Mouse (Mus musculus): Measurements from ENCODE around the gene Pigs. TPM values are rescaled to one million over a fixed set of nuclear protein-coding genes. Genes with fewer than 3 reads are reported as not detected.

Gene Pigs
- polyA plus RNA-seq, 1 experiment from 2014 or later, result 70.3 TPM

DNA sequence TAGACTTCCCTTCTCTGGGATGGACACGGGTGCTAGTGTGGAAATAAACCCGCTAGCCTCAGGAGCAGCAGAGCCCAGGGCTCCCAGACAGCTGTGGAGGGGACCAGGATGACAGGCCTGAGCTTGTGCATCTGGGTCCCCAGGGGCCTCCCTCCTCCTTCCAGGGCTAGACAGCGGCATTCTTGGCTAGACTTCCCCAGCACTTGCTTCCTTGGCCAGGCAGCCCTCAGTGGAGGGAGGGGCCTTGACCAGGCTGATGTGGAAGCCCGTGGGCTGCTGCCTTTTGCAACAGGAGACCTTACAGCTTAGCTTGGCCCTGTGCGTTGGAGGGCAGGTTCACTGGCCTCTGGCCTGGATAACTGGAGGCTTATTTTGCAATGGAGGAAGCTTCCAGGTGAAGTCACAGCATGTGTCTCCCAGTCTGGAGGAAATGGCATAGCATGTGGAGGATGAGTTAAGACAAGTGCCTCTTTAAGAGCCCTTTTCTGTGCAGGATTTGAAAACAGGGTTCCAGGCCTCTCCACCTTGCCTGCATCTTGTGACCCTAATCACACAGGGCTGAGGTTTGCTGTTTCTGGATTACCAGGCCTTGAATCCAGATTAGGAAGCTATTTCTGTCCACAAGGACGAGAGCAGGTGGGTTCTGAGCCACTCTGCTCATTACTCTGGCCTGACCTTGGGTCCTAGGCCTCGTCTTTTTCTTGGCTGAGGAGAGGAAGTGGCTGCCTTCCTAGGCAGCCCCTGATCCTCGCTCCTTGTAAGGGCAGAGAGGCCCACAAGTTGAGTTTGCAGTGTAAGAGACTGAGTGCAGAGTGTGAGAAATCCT lies 16.9 kb downstream of the Pigs start:
- Histone ChIP-seq H3K27ac (ENCODE audit: low read depth, low read length) (no peak overlapping the region), H3K36me3 (ENCODE audit: control insufficient read depth, insufficient read depth, low read length) (no peaks in the 10 kb centered on the region), H3K9me3 (ENCODE audit: control insufficient read depth, low read length) (no peaks in the 10 kb centered on the region), H3K4me2 (ENCODE audit: low read depth, low read length, severe bottlenecking) (no peak overlapping the region), H3K27me3 (ENCODE audit: control insufficient read depth, insufficient read depth, low read length) (no peaks in the 10 kb centered on the region), H3K9ac (ENCODE audit: low read length) (peak overlapping the region; percentile 16; the same call in 1 of the 2 replicates), H3K4me3 (ENCODE audit: low read depth, low read length) (no peak overlapping the region), H3K4me1 (replicated peaks; ENCODE audit: control insufficient read depth, insufficient read depth, low read length) (peaks cover 2% of the 10 kb centered on the region; the same call in 1 of the 2 replicates)
- no peak for DNase-seq (ENCODE audit: low spot score)
- ATAC-seq (replicated peaks; ENCODE audit: low FRiP score), result no peak
- WGBS, result 72% methylated on average over 8 of the region's 8 CpGs

DNA sequence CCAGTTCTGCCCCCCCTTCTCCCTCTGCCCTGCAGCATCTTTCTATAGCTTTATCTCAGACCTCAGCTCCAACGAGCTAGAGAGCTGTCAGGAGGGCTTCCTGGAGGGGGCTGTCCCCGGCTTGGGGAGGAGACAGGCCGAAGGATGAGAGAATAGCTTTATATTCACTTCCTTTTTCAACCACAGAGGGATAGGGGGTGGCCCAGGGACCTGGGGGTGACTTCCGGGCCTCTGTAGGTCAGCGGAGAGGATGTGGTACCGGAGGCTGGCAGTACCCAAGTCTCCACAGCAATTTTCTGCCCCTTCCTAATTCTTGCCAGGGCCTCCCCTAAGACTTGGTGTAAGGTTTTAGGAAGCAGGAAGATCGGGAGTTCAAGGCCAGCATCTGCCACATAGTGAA lies 17.6 kb downstream of the Pigs start:
- H3K4me1 ChIP-seq (replicated peaks; ENCODE audit: control insufficient read depth, insufficient read depth, low read length), result peaks cover 2% of the 10 kb centered on the region; the same call in 1 of the 2 replicates
- H3K27me3 ChIP-seq (ENCODE audit: control insufficient read depth, insufficient read depth, low read length), result no peaks in the 10 kb centered on the region
- no peaks in the 10 kb centered on the region for H3K9me3 ChIP-seq (ENCODE audit: control insufficient read depth, low read length)
- H3K27ac ChIP-seq (ENCODE audit: low read depth, low read length), result no peak overlapping the region
- no peak overlapping the region for H3K4me2 ChIP-seq (ENCODE audit: low read depth, low read length, severe bottlenecking)
- DNase-seq (ENCODE audit: low spot score) (no peak), ATAC-seq (replicated peaks; ENCODE audit: low FRiP score) (no peak)
- no peak overlapping the region for H3K9ac ChIP-seq (ENCODE audit: low read length)
- WGBS, result 75% methylated on average over 7 of the region's 7 CpGs
- H3K36me3 ChIP-seq (ENCODE audit: control insufficient read depth, insufficient read depth, low read length), result no peaks in the 10 kb centered on the region
- H3K4me3 ChIP-seq (ENCODE audit: low read depth, low read length), result no peak overlapping the region

DNA sequence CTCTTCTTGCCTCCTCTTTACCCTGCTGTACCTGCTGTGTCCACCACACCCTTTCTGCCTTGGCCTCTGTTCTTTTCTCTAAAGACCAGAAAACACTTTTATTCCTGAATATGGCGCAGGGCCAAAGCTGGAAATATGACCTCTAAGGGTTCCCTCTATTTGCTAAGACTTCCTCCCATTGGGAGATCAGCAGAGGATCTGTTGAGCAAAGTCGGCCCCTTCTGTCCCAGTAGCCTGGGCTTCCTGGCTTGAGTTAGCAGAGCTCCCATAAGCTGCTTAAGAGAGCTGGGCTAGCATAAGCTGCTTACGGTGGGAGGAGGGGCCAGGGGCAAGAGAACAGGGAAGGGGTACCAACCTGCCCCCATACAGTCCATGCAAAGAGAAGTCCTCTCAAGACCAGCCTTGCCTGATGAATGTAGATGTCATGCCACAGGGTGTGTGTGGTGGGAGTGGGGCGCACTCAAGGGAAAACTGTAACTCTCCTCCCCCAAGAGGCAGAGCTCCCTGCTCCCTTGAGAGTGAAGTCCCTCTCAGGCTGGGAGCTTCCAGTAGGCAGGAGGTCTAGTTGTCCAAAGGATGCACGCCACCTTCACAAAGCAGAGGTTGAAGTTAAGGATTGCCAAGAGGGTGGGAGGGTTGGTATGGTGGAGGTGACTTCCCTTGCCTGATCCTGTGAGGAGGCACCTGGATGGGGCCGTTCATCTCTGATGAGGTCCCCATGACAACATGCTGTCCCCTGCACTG lies 18.3 kb downstream of the Pigs start:
- Histone ChIP-seq H3K4me3 (ENCODE audit: low read depth, low read length) (no peak overlapping the region), H3K36me3 (ENCODE audit: control insufficient read depth, insufficient read depth, low read length) (no peaks in the 10 kb centered on the region), H3K9me3 (ENCODE audit: control insufficient read depth, low read length) (no peaks in the 10 kb centered on the region), H3K9ac (ENCODE audit: low read length) (no peak overlapping the region), H3K4me2 (ENCODE audit: low read depth, low read length, severe bottlenecking) (no peak overlapping the region), H3K4me1 (replicated peaks; ENCODE audit: control insufficient read depth, insufficient read depth, low read length) (peaks cover 2% of the 10 kb centered on the region; the same call in 1 of the 2 replicates), H3K27me3 (ENCODE audit: control insufficient read depth, insufficient read depth, low read length) (no peaks in the 10 kb centered on the region), H3K27ac (ENCODE audit: low read depth, low read length) (no peak overlapping the region; the same call in 1 of the 2 replicates)
- no peak for DNase-seq (ENCODE audit: low spot score)
- no peak for ATAC-seq (replicated peaks; ENCODE audit: low FRiP score)
- 70% methylated on average over 6 of the region's 6 CpGs for WGBS

DNA sequence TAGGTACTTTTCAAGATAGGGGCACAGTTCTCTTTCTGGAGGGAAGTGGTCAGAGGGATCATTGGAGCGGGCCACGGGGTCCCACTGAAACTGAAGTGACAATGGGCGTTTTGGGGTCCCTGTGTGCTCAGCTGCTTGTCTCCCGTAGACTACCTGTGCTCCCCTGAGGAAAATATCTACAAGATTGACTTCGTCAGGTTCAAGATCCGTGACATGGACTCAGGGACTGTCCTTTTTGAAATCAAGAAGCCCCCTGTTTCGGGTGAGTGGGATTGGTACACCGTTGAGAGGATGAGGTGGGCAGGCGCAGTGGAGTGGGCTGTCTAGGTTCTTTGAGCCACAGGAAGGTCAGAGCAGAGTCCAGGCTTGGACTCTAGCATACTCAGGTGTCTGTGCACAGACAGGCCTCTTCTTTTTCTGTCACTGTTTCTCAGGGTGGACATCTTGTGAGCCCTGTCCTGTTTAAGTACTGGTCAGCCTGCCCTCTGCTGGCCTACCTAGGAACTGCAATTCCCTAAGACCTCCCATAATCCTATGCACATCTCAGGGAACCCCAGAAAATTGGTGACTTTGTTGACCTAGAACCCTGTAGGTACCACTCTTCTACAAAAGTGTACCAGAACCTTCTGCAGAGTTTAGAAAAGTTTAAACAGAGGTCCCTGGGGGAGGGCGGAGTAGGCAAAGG lies 19.0 kb downstream of the Pigs start:
- no peaks in the 10 kb centered on the region for H3K36me3 ChIP-seq (ENCODE audit: control insufficient read depth, insufficient read depth, low read length)
- peaks cover 2% of the 10 kb centered on the region; the same call in 1 of the 2 replicates for H3K4me1 ChIP-seq (replicated peaks; ENCODE audit: control insufficient read depth, insufficient read depth, low read length)
- no peak overlapping the region for H3K9ac ChIP-seq (ENCODE audit: low read length)
- H3K4me2 ChIP-seq (ENCODE audit: low read depth, low read length, severe bottlenecking), result no peak overlapping the region
- peak; percentile 80 for DNase-seq (ENCODE audit: low spot score)
- H3K9me3 ChIP-seq (ENCODE audit: control insufficient read depth, low read length), result no peaks in the 10 kb centered on the region
- no peak overlapping the region for H3K4me3 ChIP-seq (ENCODE audit: low read depth, low read length)
- WGBS, result 89% methylated on average over 10 of the region's 10 CpGs
- no peak overlapping the region for H3K27ac ChIP-seq (ENCODE audit: low read depth, low read length)
- no peak for ATAC-seq (replicated peaks; ENCODE audit: low FRiP score)
- H3K27me3 ChIP-seq (ENCODE audit: control insufficient read depth, insufficient read depth, low read length), result no peaks in the 10 kb centered on the region

DNA sequence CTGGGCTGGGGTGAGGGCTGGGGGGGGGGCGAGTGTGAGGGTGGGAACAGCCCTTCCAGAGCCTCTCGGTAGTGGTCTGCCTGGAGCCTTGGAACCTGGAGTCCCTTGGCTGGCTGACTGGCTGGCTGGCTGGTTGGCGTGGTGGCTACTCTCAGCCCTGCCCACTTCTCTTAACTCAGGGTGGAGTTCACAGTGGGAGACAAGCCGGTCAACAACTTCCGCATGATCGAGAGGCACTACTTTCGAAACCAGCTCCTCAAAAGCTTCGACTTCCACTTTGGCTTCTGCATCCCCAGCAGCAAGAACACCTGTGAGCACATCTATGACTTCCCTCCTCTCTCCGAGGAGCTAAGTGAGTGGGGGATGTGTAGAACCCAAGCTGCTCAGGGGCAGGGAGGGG lies 19.7 kb downstream of the Pigs start:
- 87% methylated on average over 9 of the region's 9 CpGs for WGBS
- Histone ChIP-seq H3K9ac (ENCODE audit: low read length) (no peak overlapping the region), H3K9me3 (ENCODE audit: control insufficient read depth, low read length) (no peaks in the 10 kb centered on the region), H3K27me3 (ENCODE audit: control insufficient read depth, insufficient read depth, low read length) (no peaks in the 10 kb centered on the region), H3K4me3 (ENCODE audit: low read depth, low read length) (no peak overlapping the region), H3K36me3 (ENCODE audit: control insufficient read depth, insufficient read depth, low read length) (no peaks in the 10 kb centered on the region), H3K27ac (ENCODE audit: low read depth, low read length) (no peak overlapping the region), H3K4me2 (ENCODE audit: low read depth, low read length, severe bottlenecking) (no peak overlapping the region), H3K4me1 (replicated peaks; ENCODE audit: control insufficient read depth, insufficient read depth, low read length) (peaks cover 2% of the 10 kb centered on the region; the same call in 1 of the 2 replicates)
- ATAC-seq (replicated peaks; ENCODE audit: low FRiP score), result no peak
- DNase-seq (ENCODE audit: low spot score), result no peak

DNA sequence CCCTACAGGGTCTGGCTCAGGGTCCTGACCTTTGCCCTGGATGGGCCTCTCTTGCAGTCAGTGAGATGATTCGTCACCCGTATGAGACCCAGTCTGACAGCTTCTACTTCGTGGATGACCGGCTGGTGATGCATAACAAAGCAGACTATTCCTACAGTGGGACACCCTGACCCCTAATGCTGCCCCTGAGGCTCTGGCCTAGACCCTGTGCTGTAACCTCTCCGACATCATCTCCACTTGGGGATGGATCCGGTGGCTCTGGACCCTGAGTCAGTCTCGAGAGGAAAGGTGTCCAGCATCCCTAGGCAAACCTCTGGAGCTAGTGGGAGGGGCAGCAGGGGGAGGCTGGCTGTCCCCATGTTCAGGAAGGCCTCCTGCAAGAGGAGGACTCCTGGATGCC lies 20.3 kb downstream of the Pigs start:
- no peak for DNase-seq (ENCODE audit: low spot score)
- H3K4me1 ChIP-seq (replicated peaks; ENCODE audit: control insufficient read depth, insufficient read depth, low read length), result 0 out of 2 replicates have a peak, but pooled peaks cover 2% of the 10 kb centered on the region
- ATAC-seq (replicated peaks; ENCODE audit: low FRiP score), result no peak
- no peak overlapping the region for H3K4me2 ChIP-seq (ENCODE audit: low read depth, low read length, severe bottlenecking)
- WGBS, result 77% methylated on average over 7 of the region's 7 CpGs
- H3K27me3 ChIP-seq (ENCODE audit: control insufficient read depth, insufficient read depth, low read length), result no peaks in the 10 kb centered on the region
- H3K4me3 ChIP-seq (ENCODE audit: low read depth, low read length), result no peak overlapping the region
- no peaks in the 10 kb centered on the region for H3K36me3 ChIP-seq (ENCODE audit: control insufficient read depth, insufficient read depth, low read length)
- no peak overlapping the region for H3K9ac ChIP-seq (ENCODE audit: low read length)
- no peak overlapping the region for H3K27ac ChIP-seq (ENCODE audit: low read depth, low read length)
- H3K9me3 ChIP-seq (ENCODE audit: control insufficient read depth, low read length), result no peaks in the 10 kb centered on the region

DNA sequence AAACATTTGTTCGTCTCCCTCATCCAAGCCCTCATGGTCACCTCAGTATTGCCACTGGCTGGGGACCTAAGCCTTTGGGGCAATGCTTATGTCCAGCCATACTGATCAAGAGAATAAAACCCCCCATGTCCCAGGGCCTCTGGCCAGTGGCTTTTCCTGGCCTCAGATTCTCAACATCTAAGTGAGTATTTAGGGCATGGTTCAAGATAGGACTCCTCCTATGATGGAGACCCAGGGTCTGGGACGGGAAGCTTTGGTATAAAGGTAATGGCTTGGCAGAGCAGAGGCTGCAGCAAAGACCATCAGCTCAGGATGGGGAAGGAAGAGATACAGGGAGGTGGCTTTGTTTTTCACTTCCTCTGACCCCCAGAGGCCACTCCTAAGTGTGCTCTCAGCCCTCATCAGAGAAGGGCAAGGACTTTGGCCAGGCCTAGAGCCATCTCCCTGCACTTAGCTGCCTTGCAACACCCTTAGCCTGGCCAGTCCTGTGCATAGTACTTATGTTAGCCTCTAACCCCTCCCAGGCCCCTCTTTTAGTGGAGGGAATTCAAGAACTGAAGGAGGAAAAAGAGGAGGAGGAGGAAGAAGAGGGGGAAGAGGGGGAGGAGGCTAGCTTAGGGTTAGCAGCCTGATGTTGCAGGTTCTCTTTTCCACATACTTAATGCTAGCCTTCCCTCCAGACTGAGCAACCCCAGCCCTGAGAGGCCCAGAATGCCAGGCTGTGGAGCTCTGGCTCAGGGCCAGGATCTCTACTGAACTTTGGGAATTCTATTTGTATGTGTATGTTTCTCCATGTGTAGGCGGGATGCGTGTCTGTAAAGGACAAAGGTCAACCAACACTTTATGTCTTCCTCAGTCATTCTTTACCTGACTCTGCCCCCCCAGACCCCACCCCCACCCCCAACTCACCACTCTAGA lies 21.5 kb downstream of the Pigs start:
- H3K27ac ChIP-seq (ENCODE audit: low read depth, low read length), result no peak overlapping the region
- H3K9ac ChIP-seq (ENCODE audit: low read length), result no peak overlapping the region
- WGBS, result 93% methylated on average over 4 of the region's 4 CpGs
- H3K4me1 ChIP-seq (replicated peaks; ENCODE audit: control insufficient read depth, insufficient read depth, low read length), result 0 out of 2 replicates have a peak, but pooled peaks cover 2% of the 10 kb centered on the region
- no peaks in the 10 kb centered on the region for H3K36me3 ChIP-seq (ENCODE audit: control insufficient read depth, insufficient read depth, low read length)
- no peaks in the 10 kb centered on the region for H3K27me3 ChIP-seq (ENCODE audit: control insufficient read depth, insufficient read depth, low read length)
- ATAC-seq (replicated peaks; ENCODE audit: low FRiP score) (no peak), DNase-seq (ENCODE audit: low spot score) (no peak)
- H3K4me2 ChIP-seq (ENCODE audit: low read depth, low read length, severe bottlenecking), result no peak overlapping the region
- no peak overlapping the region for H3K4me3 ChIP-seq (ENCODE audit: low read depth, low read length)
- H3K9me3 ChIP-seq (ENCODE audit: control insufficient read depth, low read length), result no peaks in the 10 kb centered on the region

DNA sequence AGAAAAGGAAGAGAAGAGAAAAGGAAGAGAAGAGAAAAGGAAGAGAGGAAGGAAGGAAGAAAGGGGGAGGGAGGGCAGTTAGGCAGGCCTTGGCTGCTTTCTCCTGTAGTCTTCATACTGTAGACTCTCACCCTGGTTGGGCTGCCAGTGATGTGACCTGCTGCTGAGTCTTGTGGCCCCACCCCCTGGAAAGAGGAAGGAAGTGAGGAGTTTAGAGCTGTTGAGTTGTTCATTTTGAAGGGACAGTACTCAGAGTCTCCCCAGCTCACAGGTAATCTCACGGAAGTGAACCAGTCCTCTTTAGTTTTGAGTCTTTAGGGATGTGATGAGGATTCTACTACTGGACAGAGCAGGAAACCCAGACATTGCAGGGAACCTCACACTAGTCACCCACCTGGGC lies 24.9 kb downstream of the Pigs start:
- Histone ChIP-seq H3K9me3 (ENCODE audit: control insufficient read depth, low read length) (no peaks in the 10 kb centered on the region), H3K27ac (ENCODE audit: low read depth, low read length) (no peak overlapping the region), H3K27me3 (ENCODE audit: control insufficient read depth, insufficient read depth, low read length) (no peaks in the 10 kb centered on the region), H3K4me2 (ENCODE audit: low read depth, low read length, severe bottlenecking) (no peak overlapping the region), H3K36me3 (ENCODE audit: control insufficient read depth, insufficient read depth, low read length) (no peaks in the 10 kb centered on the region), H3K9ac (ENCODE audit: low read length) (no peak overlapping the region), H3K4me3 (ENCODE audit: low read depth, low read length) (no peak overlapping the region), H3K4me1 (replicated peaks; ENCODE audit: control insufficient read depth, insufficient read depth, low read length) (no peaks in the 10 kb centered on the region)
- 95% methylated on average over 1 of the region's 1 CpGs for WGBS
- DNase-seq (ENCODE audit: low spot score) (no peak), ATAC-seq (replicated peaks; ENCODE audit: low FRiP score) (no peak)
